Mouse (Mus musculus) naive thymus-derived CD4-positive, alpha-beta T cell, adult 2 months (primary cell): Measurements from ENCODE around the gene Stmn1.

Source experiments
- DNase-seq: peaks from one replicate; pipeline ENCODE4 v3.0.0-alpha.2; 2011; ENCODE audit warnings: low read depth

Gene Stmn1

GRCm38 (mm10) chr4:134514309-134514930 is 46.3 kb downstream of the Stmn1 start:
- DNase-seq: no peak

GRCm38 (mm10) chr4:134515614-134516013 is 47.5 kb downstream of the Stmn1 start:
- no peak for DNase-seq

- DNase-seq: no peak
Observed at GRCm38 (mm10) chr4:134516981-134517380, 48.9 kb downstream of the Stmn1 start.

GRCm38 (mm10) chr4:134517719-134518118 is 49.6 kb downstream of the Stmn1 start:
- no peak for DNase-seq

GRCm38 (mm10) chr4:134518541-134518940 is 50.4 kb downstream of the Stmn1 start:
- no peak for DNase-seq

GRCm38 (mm10) chr4:134519281-134519680 is 51.2 kb downstream of the Stmn1 start:
- DNase-seq: no peak
